ENCODE assay signal across 9 mouse cellular contexts in genomic region chr7:63671904-63672303, GRCm38 (mm10).
DNase-seq lines count a peak whose midpoint lies in the region; ATAC-seq and TF ChIP-seq lines count a peak whose summit lies in the region.
"Had no signal": no experiment of that assay in that cellular context is flagged by ENCODE, and none has a peak within 500 bp of the region (broad histone marks: within the 10 kb centered on the region; RNA-seq: fewer than 3 reads in every experiment).

No protein-coding gene starts in this region.

- no peak overlapping the region for H3K9ac ChIP-seq in lung, embryonic 16.5 days (ENCODE audit: low read length)
- H3K9ac ChIP-seq: liver, embryonic 15.5 days had no signal

- peak; percentile 61 for TF ChIP-seq CTCF in bone marrow, adult 2 months (IDR thresholded peaks at IDR 0.05; ENCODE audit: control insufficient read depth, insufficient read depth, low read length)
- TF ChIP-seq CTCF in embryonic fibroblast, embryonic 13.5 days (IDR thresholded peaks at IDR 0.05; ENCODE audit: borderline replicate concordance, insufficient read depth, low read length) = peak; percentile 65; the same call in 1 of the 2 replicates
- peak; percentile 93 for TF ChIP-seq CTCF in layer of hippocampus, adult 2 months (conservative IDR thresholded peaks at IDR 0.05)

- H3K36me3 ChIP-seq in lung, embryonic 16.5 days (ENCODE audit: control insufficient read depth, insufficient read depth, low read length) = no peaks in the 10 kb centered on the region
- H3K36me3 ChIP-seq: liver, embryonic 15.5 days had no signal

- no peak for TF ChIP-seq POLR2A in bone marrow, adult 2 months (IDR thresholded peaks at IDR 0.05; ENCODE audit: borderline replicate concordance, control insufficient read depth, low read depth, low read length)
- TF ChIP-seq POLR2A in embryonic fibroblast, embryonic 13.5 days (IDR thresholded peaks at IDR 0.05; ENCODE audit: low read depth, low read length) = no peak

- DNase-seq in ES-CJ7 (ENCODE audit: low read depth, low spot score) = peak; percentile 58
- DNase-seq in layer of hippocampus, adult 2 months (ENCODE audit: low spot score in 2 of 2) = peak; percentile 88 to 91
- DNase-seq in retina, postnatal 7 days (ENCODE audit: low read depth, low spot score) = peak; percentile 78
- DNase-seq in spleen, postnatal 14 days (ENCODE audit: low spot score in 2 of 2) = no peak

- no peak overlapping the region for H3K27ac ChIP-seq in bone marrow, adult 2 months (ENCODE audit: control insufficient read depth, insufficient read depth, low read depth, low read length, poor library complexity)
- no peak overlapping the region for H3K27ac ChIP-seq in embryonic fibroblast, embryonic 13.5 days (ENCODE audit: insufficient read depth, low read length)
- H3K27ac ChIP-seq in layer of hippocampus, adult 2 months = peak overlapping the region; percentile 58; the same call in 1 of the 2 replicates
- H3K27ac ChIP-seq in lung, embryonic 16.5 days (ENCODE audit: low read length) = no peak overlapping the region
- H3K27ac ChIP-seq: liver, embryonic 15.5 days had no signal

- H3K4me2 ChIP-seq in lung, embryonic 16.5 days (ENCODE audit: low read depth, low read length) = no peak overlapping the region
- H3K4me2 ChIP-seq: liver, embryonic 15.5 days had no signal

- ATAC-seq in hematopoietic stem cell, adult 5-6 weeks (replicated peaks in 1 of 2; ENCODE audit: insufficient read depth in 1 of 2, low FRiP score in 2 of 2, low TSS enrichment in 1 of 2, low read depth in 1 of 2, poor library complexity in 2 of 2, severe bottlenecking in 2 of 2) = peak; percentile 84 to 91
- peak; percentile 71 for ATAC-seq in lung, embryonic 16.5 days (ENCODE audit: low read depth)

- no peaks in the 10 kb centered on the region for H3K4me1 ChIP-seq in bone marrow, adult 2 months (ENCODE audit: control insufficient read depth, insufficient read depth, low read length)
- no peaks in the 10 kb centered on the region for H3K4me1 ChIP-seq in embryonic fibroblast, embryonic 13.5 days (ENCODE audit: control insufficient read depth, insufficient read depth, low read length)
- H3K4me1 ChIP-seq in lung, embryonic 16.5 days (replicated peaks; ENCODE audit: control insufficient read depth, insufficient read depth, low read length) = no peaks in the 10 kb centered on the region
- H3K4me1 ChIP-seq: liver, embryonic 15.5 days had no signal

- no peaks in the 10 kb centered on the region for H3K9me3 ChIP-seq in lung, embryonic 16.5 days (ENCODE audit: control insufficient read depth, low read length)
- H3K9me3 ChIP-seq: liver, embryonic 15.5 days had no signal

- H3K27me3 ChIP-seq in lung, embryonic 16.5 days (ENCODE audit: control insufficient read depth, insufficient read depth, low read depth, low read length) = no peaks in the 10 kb centered on the region
- H3K27me3 ChIP-seq: liver, embryonic 15.5 days had no signal

- H3K4me3 ChIP-seq in bone marrow, adult 2 months (replicated peaks; ENCODE audit: control insufficient read depth, low read depth, low read length) = no peak overlapping the region
- H3K4me3 ChIP-seq in embryonic fibroblast, embryonic 13.5 days (ENCODE audit: insufficient read depth, low read length) = no peak overlapping the region
- no peak overlapping the region for H3K4me3 ChIP-seq in layer of hippocampus, adult 2 months
- H3K4me3 ChIP-seq in lung, embryonic 16.5 days (ENCODE audit: low read length) = no peak overlapping the region
- H3K4me3 ChIP-seq: liver, embryonic 15.5 days had no signal

- WGBS in bone marrow, adult 2 months = 25% methylated on average over 3 of the region's 3 CpGs
- 15% methylated on average over 3 of the region's 3 CpGs for WGBS in lung, embryonic 16.5 days

Comparison
In these comparisons a context has a peak if more than half of its experiments do, and no peak if none do; other contexts are left out.
1. DNase-seq: peak in ES-CJ7 (single experiment), layer of hippocampus, adult 2 months (2 of 2) and retina, postnatal 7 days (single experiment); none in spleen, postnatal 14 days (0 of 2).
2. Peak in every context shown above with its lines, with median percentiles within 50 percentile points of each other: CTCF ChIP-seq.